Mouse (Mus musculus) hindbrain, embryonic 16.5 days (tissue): ENCODE measurements around the gene Chd2. TPM values are rescaled to one million over a fixed set of nuclear protein-coding genes. Genes with fewer than 3 reads are reported as not detected.

Experiments used
- ATAC-seq: fragments of 200-750 bp; cut with Nextera tagmentation; 2 replicates; pipeline ENCODE4 v1.8.0; 2017; ENCODE audit warnings: moderate TSS enrichment, moderate library complexity
- H3K27ac ChIP-seq: fragments of 300-500 bp; sonication (generic); 2 replicates; pipeline ENCODE4 v1.5.1; 2014; ENCODE audit warnings: low read depth, mild to moderate bottlenecking, control low read depth, low read length, moderate library complexity
- H3K27me3 ChIP-seq: fragments of 300-500 bp; sonication (generic); replicated peaks from 2 replicates; pipeline ENCODE4 v1.6.1; 2014; ENCODE audit warnings: low read length; ENCODE audit not compliant: control insufficient read depth, insufficient read depth
- H3K36me3 ChIP-seq: fragments of 300-500 bp; sonication (generic); 2 replicates; pipeline ENCODE4 v1.6.1; 2014; ENCODE audit warnings: mild to moderate bottlenecking, low read length, moderate library complexity, mixed read lengths; ENCODE audit not compliant: control insufficient read depth, insufficient read depth
- H3K4me1 ChIP-seq: fragments of 300-500 bp; sonication (generic); 2 replicates; pipeline ENCODE4 v1.6.1; 2014; ENCODE audit warnings: low read depth, low read length; ENCODE audit not compliant: control insufficient read depth, insufficient read depth
- H3K4me2 ChIP-seq: fragments of 300-500 bp; sonication (generic); 2 replicates; pipeline ENCODE4 v1.6.1; 2014; ENCODE audit warnings: mild to moderate bottlenecking, low read length, control low read depth, moderate library complexity
- H3K4me3 ChIP-seq: fragments of 300-500 bp; sonication (generic); 2 replicates; pipeline ENCODE4 v1.5.1; 2014; ENCODE audit warnings: mild to moderate bottlenecking, low read length, control low read depth, moderate library complexity
- H3K9ac ChIP-seq: fragments of 300-500 bp; sonication (generic); 2 replicates; pipeline ENCODE4 v1.6.1; 2014; ENCODE audit warnings: low read depth, mild to moderate bottlenecking, control low read depth, low read length, moderate library complexity
- H3K9me3 ChIP-seq: fragments of 300-500 bp; sonication (generic); 2 replicates; pipeline ENCODE4 v1.6.1; 2014; ENCODE audit warnings: mild to moderate bottlenecking, low read length, moderate library complexity; ENCODE audit not compliant: control insufficient read depth
- WGBS: fragments of 180-500 bp; shearing (Covaris S2); extraction: QIAGEN DNeasy Blood & Tissue Kit; methylation state at CpG from one replicate; pipeline ENCODE4 v1.1.7; 2014; 5-methylcytosine and 5-hydroxymethylcytosine counted together
- polyA plus RNA-seq: library from polyadenylated mRNA; unstranded; fragments of >200 nt; fragmentation: Nextera tagmentation; extraction: Ambion mirVana; gene quantifications from 2 replicates; pipeline ENCODE4 v1.2.1, GENCODE M21; 2015

The Chd2 gene
- polyA plus RNA-seq, 1 experiment from 2014 or later, result 35.3 TPM

DNA sequence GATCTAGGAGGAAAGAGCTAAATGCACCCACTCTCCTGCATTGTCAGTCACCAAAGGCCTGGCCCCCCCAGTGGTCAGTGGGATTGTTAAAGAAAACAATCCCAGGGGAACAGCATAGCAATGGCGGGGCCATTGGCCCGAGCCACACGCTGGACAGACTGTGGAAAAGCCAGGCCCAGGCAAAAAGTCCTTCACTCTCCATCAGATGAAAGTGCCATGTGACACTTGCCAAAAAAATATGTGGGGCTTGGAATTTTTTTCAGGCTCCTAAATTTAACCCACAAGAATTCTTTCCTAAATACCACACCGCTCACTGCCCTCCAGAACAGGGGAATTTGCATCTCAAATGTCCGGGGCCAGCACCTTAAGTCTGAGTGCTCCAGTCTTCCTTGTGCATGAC is 120.8 kb downstream of the Chd2 start:
- H3K4me3 ChIP-seq, result no peak overlapping the region
- peak overlapping the region; percentile 49 for H3K27ac ChIP-seq
- H3K9me3 ChIP-seq, result no peaks in the 10 kb centered on the region
- WGBS, result 43% methylated on average over 5 of the region's 5 CpGs
- no peak for ATAC-seq
- H3K36me3 ChIP-seq, result peaks cover 5% of the 10 kb centered on the region; the same call in 1 of the 2 replicates
- H3K27me3 ChIP-seq, result no peaks in the 10 kb centered on the region
- H3K4me2 ChIP-seq, result no peak overlapping the region
- H3K9ac ChIP-seq, result no peak overlapping the region
- peaks cover 17% of the 10 kb centered on the region for H3K4me1 ChIP-seq

DNA sequence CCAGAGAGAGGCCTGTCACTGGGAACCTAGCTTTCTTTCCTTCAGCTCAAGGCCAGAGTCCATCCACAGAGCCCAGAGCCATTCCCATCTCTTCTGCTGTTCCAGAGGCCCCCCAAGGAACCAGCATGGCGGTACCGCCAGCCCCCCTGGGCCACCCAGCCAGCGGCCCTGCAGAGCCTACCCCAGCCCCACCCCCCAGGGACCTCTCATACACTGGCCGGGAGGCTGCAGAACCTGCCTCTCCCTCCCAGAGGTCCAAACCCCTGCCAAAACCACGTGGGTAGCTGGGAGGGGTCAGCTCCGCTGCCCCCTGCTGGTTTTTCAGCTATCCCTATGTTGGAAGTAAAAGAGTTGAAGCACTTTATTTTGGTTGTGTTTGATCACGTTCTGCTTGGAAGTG is 122.3 kb downstream of the Chd2 start:
- ATAC-seq, result no peak
- H3K4me1 ChIP-seq, result peaks cover 12% of the 10 kb centered on the region
- 28% methylated on average over 7 of the region's 7 CpGs for WGBS

DNA sequence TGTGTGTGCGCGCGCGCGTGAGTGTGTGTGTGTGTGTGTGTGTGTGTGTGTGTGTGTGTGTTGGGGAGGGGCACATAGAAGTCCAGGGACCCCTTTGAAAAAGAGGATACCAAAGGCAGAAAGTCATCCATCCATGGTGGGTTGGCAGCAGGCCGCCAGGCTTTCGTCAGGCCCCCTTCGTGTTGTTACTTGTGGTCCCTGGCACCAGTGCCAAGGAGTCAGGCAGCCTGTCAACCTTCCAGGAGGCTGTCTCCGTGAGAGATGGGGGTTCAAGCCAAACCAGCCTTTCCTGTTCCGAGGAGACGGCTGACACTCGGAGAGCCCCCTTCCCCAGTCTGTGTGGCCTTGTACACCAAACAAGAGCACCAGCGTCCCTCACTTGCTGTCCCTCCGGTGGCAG is 127.4 kb downstream of the Chd2 start:
- peak; percentile 44; the same call in 1 of the 2 replicates for ATAC-seq
- 69% methylated on average over 14 of the region's 14 CpGs for WGBS
- Histone ChIP-seq H3K4me2 (no peak overlapping the region), H3K9ac (no peak overlapping the region), H3K36me3 (peaks cover 8% of the 10 kb centered on the region), H3K4me3 (no peak overlapping the region), H3K9me3 (no peaks in the 10 kb centered on the region), H3K27ac (peak overlapping the region; percentile 11; the same call in 1 of the 2 replicates), H3K4me1 (peaks cover 8% of the 10 kb centered on the region; the same call in 1 of the 2 replicates), H3K27me3 (no peaks in the 10 kb centered on the region)

More for the DNA sequence above, 122.3 kb downstream of the Chd2 start:
- H3K27ac ChIP-seq, result no peak overlapping the region; the same call in 1 of the 2 replicates
- no peak overlapping the region for H3K4me3 ChIP-seq
- no peaks in the 10 kb centered on the region for H3K9me3 ChIP-seq
- H3K4me2 ChIP-seq, result no peak overlapping the region
- H3K9ac ChIP-seq, result no peak overlapping the region
- no peaks in the 10 kb centered on the region for H3K27me3 ChIP-seq
- H3K36me3 ChIP-seq, result peaks cover 5% of the 10 kb centered on the region; the same call in 1 of the 2 replicates

DNA sequence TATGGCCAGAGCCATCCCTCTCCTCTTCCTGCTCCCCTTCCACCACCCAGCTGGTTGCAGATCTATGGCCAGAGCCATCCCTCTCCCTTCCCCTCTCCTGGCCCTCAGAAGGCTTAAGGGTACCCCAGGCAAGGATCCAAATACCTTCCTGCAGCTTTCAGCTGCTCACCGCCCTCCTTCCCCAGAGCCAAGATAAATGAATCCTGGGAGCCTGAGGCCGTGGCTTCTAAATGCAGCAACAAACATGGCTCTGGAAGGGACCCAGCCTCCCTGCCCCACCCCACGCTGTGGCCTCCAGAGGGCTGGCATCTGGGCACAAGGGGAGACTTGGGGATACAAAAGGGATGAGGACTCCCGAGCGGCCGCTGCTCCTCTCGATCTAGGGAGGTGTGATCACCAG is 129.2 kb downstream of the Chd2 start:
- peak overlapping the region; percentile 2; the same call in 1 of the 2 replicates for H3K27ac ChIP-seq

DNA sequence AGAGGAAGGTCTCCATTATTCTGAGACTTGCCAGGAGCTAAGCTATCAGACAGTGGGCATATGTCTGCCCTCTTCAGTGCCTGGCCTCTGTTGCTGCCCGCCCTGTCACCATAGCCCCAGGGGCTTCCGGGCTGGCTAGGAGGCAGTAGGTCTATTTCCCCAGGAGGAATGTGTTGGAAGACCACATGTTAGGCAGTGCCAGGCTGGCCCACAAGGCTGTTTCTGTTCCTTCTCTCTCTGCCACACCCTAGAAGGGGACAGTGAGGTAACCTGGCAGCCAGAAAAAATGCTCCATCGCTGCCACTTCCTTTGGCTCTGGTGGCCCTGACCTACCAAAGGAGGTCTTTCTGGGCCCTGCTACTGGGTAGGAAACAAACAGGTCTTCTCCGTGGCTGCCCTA is 129.6 kb downstream of the Chd2 start:
- Histone ChIP-seq H3K4me1 (peaks cover 8% of the 10 kb centered on the region; the same call in 1 of the 2 replicates), H3K9me3 (no peaks in the 10 kb centered on the region), H3K4me2 (no peak overlapping the region), H3K36me3 (peaks cover 3% of the 10 kb centered on the region; the same call in 1 of the 2 replicates), H3K27ac (peak overlapping the region; percentile 2; the same call in 1 of the 2 replicates), H3K4me3 (no peak overlapping the region), H3K9ac (no peak overlapping the region), H3K27me3 (no peaks in the 10 kb centered on the region)
- ATAC-seq, result peak; percentile 13; the same call in 1 of the 2 replicates
- 65% methylated on average over 4 of the region's 4 CpGs for WGBS

More for the DNA sequence above, 129.2 kb downstream of the Chd2 start:
- Histone ChIP-seq H3K27me3 (no peaks in the 10 kb centered on the region), H3K4me3 (no peak overlapping the region), H3K36me3 (peaks cover 3% of the 10 kb centered on the region; the same call in 1 of the 2 replicates), H3K4me1 (peaks cover 8% of the 10 kb centered on the region; the same call in 1 of the 2 replicates), H3K9ac (no peak overlapping the region), H3K4me2 (no peak overlapping the region), H3K9me3 (no peaks in the 10 kb centered on the region)
- WGBS, result 53% methylated on average over 7 of the region's 7 CpGs
- ATAC-seq, result peak; percentile 45

DNA sequence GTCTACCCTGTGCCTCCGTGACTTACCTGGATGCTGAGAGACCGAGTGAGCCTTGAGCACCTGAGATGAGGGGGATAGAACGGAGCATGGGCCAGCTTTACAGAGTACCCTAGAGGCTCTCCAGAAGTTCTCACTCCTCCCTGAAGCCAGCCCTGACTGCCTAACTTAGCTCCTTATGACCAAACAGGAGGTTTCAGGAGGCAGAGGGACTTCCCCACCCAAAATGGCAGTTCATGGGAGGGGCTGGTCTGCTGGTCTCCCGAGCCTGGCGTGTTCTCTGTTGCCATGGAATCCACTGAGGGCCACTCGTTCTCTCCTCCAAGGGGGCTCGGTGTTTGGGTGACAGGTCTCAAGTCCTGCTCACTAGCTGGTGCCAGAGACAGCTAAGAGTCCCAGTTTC is 130.1 kb downstream of the Chd2 start:
- ATAC-seq, result no peak
- peaks cover 8% of the 10 kb centered on the region; the same call in 1 of the 2 replicates for H3K4me1 ChIP-seq
- H3K27me3 ChIP-seq, result no peaks in the 10 kb centered on the region
- no peaks in the 10 kb centered on the region for H3K9me3 ChIP-seq
- H3K4me3 ChIP-seq, result no peak overlapping the region
- no peak overlapping the region for H3K9ac ChIP-seq
- WGBS, result 60% methylated on average over 7 of the region's 7 CpGs
- H3K27ac ChIP-seq, result no peak overlapping the region; the same call in 1 of the 2 replicates
- no peak overlapping the region for H3K4me2 ChIP-seq
- peaks cover 3% of the 10 kb centered on the region; the same call in 1 of the 2 replicates for H3K36me3 ChIP-seq

DNA sequence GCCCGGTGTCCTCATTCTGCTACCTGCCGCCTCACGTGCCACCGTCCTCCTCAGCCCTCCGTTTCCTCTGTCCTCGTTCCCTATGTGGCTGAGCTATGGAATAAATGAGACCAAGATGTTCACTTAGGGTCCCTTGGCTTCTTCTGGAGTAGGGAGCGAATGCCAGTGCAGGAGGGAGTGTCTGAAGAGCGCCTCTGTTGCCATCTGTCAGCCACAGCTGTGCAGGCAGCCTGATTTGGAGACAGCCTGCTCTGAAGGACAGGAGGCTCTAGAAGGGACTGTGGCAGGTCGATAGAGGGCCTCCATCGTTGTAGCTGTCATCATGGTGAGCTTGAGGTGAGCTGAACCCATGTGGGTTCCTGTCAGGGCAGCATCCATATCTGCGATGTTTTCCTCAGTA is 136.1 kb downstream of the Chd2 start:
- Histone ChIP-seq H3K27ac (no peak overlapping the region), H3K27me3 (no peaks in the 10 kb centered on the region; the same call in 1 of the 2 replicates), H3K4me2 (no peak overlapping the region), H3K4me1 (peaks cover 13% of the 10 kb centered on the region), H3K9me3 (no peaks in the 10 kb centered on the region; the same call in 1 of the 2 replicates), H3K4me3 (no peak overlapping the region), H3K36me3 (peaks cover 5% of the 10 kb centered on the region), H3K9ac (no peak overlapping the region)
- 79% methylated on average over 11 of the region's 11 CpGs for WGBS
- no peak for ATAC-seq

DNA sequence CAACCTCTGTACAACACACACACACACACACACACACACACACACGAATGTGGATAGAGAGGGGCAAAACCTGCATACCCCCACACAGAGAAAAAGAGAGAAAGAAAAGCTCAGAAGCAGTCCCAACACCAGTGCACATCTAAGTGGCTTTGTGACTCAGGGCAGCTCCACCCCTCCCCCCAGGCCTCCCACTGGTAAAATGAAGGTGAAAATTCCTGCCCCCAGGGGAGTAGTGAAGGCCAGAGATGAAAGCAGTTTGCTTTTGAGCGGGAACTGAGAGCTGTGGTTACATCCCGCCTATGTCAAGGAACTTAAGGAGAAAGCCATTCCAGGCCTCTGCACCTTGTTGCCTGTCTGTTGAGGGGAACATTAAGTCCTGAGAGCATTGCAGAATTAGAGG is 138.1 kb downstream of the Chd2 start:
- WGBS, result 50% methylated on average over 3 of the region's 3 CpGs
- Histone ChIP-seq H3K27me3 (no peaks in the 10 kb centered on the region; the same call in 1 of the 2 replicates), H3K4me2 (no peak overlapping the region), H3K9ac (no peak overlapping the region), H3K4me1 (peaks cover 34% of the 10 kb centered on the region), H3K36me3 (peaks cover 2% of the 10 kb centered on the region; the same call in 1 of the 2 replicates), H3K4me3 (no peak overlapping the region), H3K9me3 (no peaks in the 10 kb centered on the region; the same call in 1 of the 2 replicates), H3K27ac (no peak overlapping the region)
- ATAC-seq, result no peak

DNA sequence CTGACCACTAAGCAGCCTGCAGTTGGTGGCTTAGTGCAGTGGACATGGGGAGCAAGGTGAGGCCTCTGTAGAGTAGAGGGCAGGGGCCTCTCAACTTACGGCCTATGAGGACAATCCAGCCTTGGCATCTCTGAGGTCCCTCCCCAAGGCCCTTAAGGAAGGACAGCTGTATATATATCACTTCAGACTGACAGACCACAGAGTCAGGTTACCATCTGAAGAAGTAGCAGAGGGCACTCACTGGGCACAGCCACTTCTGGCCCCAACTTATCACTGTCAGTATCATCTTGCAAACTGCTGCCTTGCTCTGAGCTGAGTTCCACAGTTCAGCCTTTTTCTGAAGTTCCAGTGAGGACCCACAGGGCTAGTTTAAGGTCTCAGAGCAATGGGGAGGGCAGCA is 139.0 kb downstream of the Chd2 start:
- no peak overlapping the region; the same call in 1 of the 2 replicates for H3K9ac ChIP-seq
- WGBS, result 50% methylated on average over 1 of the region's 1 CpGs
- no peak for ATAC-seq
- H3K4me1 ChIP-seq, result peaks cover 42% of the 10 kb centered on the region
- H3K27me3 ChIP-seq, result no peaks in the 10 kb centered on the region; the same call in 1 of the 2 replicates
- no peak overlapping the region for H3K4me2 ChIP-seq
- no peaks in the 10 kb centered on the region; the same call in 1 of the 2 replicates for H3K9me3 ChIP-seq
- no peak overlapping the region for H3K4me3 ChIP-seq
- peaks cover 2% of the 10 kb centered on the region; the same call in 1 of the 2 replicates for H3K36me3 ChIP-seq
- no peak overlapping the region; the same call in 1 of the 2 replicates for H3K27ac ChIP-seq
